In genomic region chr7:17025896-17026622, GRCm38 (mm10) we compare ENCODE assay signal across 8 mouse cellular contexts. TPM values are rescaled to one million over a fixed set of nuclear protein-coding genes. Genes with fewer than 3 reads are reported as not detected.
DNase-seq lines count a peak whose midpoint lies in the region; ATAC-seq and TF ChIP-seq lines count a peak whose summit lies in the region.

No protein-coding gene starts in this region.

- H3K4me2 ChIP-seq in heart, postnatal 0 days (ENCODE audit: low read depth, low read length), result peak overlapping the region; percentile 68
- H3K4me2 ChIP-seq in hindbrain, embryonic 13.5 days, result peak overlapping the region; percentile 83
- H3K4me2 ChIP-seq in midbrain, embryonic 13.5 days (replicated peaks), result peak overlapping the region; percentile 82

- ATAC-seq in heart, postnatal 0 days (ENCODE audit: insufficient read depth, low read depth), result no peak
- ATAC-seq in hindbrain, embryonic 13.5 days (ENCODE audit: low FRiP score), result no peak
- no peak for ATAC-seq in midbrain, embryonic 13.5 days
- no peak for ATAC-seq in granulocyte monocyte progenitor cell, adult 5-6 weeks (replicated peaks; ENCODE audit: poor library complexity, severe bottlenecking)

- peak overlapping the region; percentile 75; the same call in 1 of the 2 replicates for H3K27ac ChIP-seq in heart, postnatal 0 days (ENCODE audit: low read depth)
- H3K27ac ChIP-seq in brown adipose tissue, adult 24 weeks (replicated peaks; ENCODE audit: low read depth, low read length), result peak overlapping the region; percentile 57
- H3K27ac ChIP-seq in hindbrain, embryonic 13.5 days, result no peak overlapping the region
- H3K27ac ChIP-seq in midbrain, embryonic 13.5 days, result no peak overlapping the region

- no peaks in the 10 kb centered on the region for H3K9me3 ChIP-seq in heart, postnatal 0 days (replicated peaks; ENCODE audit: control insufficient read depth, low read length)
- H3K9me3 ChIP-seq in hindbrain, embryonic 13.5 days, result no peaks in the 10 kb centered on the region
- no peaks in the 10 kb centered on the region for H3K9me3 ChIP-seq in midbrain, embryonic 13.5 days

- DNase-seq in heart, postnatal 0 days (ENCODE audit: low spot score), result no peak
- DNase-seq in heart, postnatal 14 days, result no peak
- DNase-seq in adrenal gland, adult 8-10 months, result no peak
- no peak for DNase-seq in layer of hippocampus, postnatal 25 days (ENCODE audit: extremely low spot score in 1 of 2, low spot score in 1 of 2)

- H3K4me3 ChIP-seq in heart, postnatal 0 days (ENCODE audit: low read depth, low read length), result peak overlapping the region; percentile 96
- peak overlapping the region; percentile 95 for H3K4me3 ChIP-seq in brown adipose tissue, adult 24 weeks (ENCODE audit: insufficient read depth, low read depth, low read length)
- peak overlapping the region; percentile 84 for H3K4me3 ChIP-seq in hindbrain, embryonic 13.5 days
- peak overlapping the region; percentile 87 for H3K4me3 ChIP-seq in midbrain, embryonic 13.5 days (replicated peaks)

- no peaks in the 10 kb centered on the region for H3K27me3 ChIP-seq in heart, postnatal 0 days (ENCODE audit: control insufficient read depth, insufficient read depth, low read length)
- 0 out of 2 replicates have a peak, but pooled peaks cover 5% of the 10 kb centered on the region for H3K27me3 ChIP-seq in hindbrain, embryonic 13.5 days
- no peaks in the 10 kb centered on the region for H3K27me3 ChIP-seq in midbrain, embryonic 13.5 days

- no peak for TF ChIP-seq CTCF in heart, postnatal 0 days (IDR thresholded peaks at IDR 0.05; ENCODE audit: low read depth)

- intact Hi-C loops in heart, postnatal 14 days (cut with DNase I), result loop anchor here (2.0 to 5.0 kb wide), 2 partner anchors 23 to 36 kb away; partner anchors contain the start of gene Hif3a

- peak overlapping the region; percentile 17; the same call in 1 of the 2 replicates for H3K9ac ChIP-seq in heart, postnatal 0 days (replicated peaks; ENCODE audit: low read depth, low read length)
- peak overlapping the region; percentile 88; the same call in 1 of the 2 replicates for H3K9ac ChIP-seq in hindbrain, embryonic 13.5 days
- H3K9ac ChIP-seq in midbrain, embryonic 13.5 days (replicated peaks), result peak overlapping the region; percentile 79

- WGBS in heart, postnatal 0 days, result 40% methylated on average over 9 of the region's 9 CpGs
- WGBS in hindbrain, embryonic 13.5 days, result 83% methylated on average over 9 of the region's 9 CpGs
- WGBS in midbrain, embryonic 13.5 days, result 84% methylated on average over 9 of the region's 9 CpGs

- peaks cover 51% of the 10 kb centered on the region for H3K4me1 ChIP-seq in heart, postnatal 0 days (ENCODE audit: control insufficient read depth, insufficient read depth)
- peaks cover 35% of the 10 kb centered on the region for H3K4me1 ChIP-seq in brown adipose tissue, adult 24 weeks (ENCODE audit: control insufficient read depth, insufficient read depth, insufficient read length, low read length)
- H3K4me1 ChIP-seq in hindbrain, embryonic 13.5 days (replicated peaks), result peaks cover 36% of the 10 kb centered on the region
- H3K4me1 ChIP-seq in midbrain, embryonic 13.5 days (replicated peaks), result peaks cover 33% of the 10 kb centered on the region

- peaks cover 20% of the 10 kb centered on the region for H3K36me3 ChIP-seq in heart, postnatal 0 days (replicated peaks; ENCODE audit: control insufficient read depth, insufficient read depth, low read length)
- peaks cover 40% of the 10 kb centered on the region for H3K36me3 ChIP-seq in hindbrain, embryonic 13.5 days
- peaks cover 39% of the 10 kb centered on the region for H3K36me3 ChIP-seq in midbrain, embryonic 13.5 days

- TF ChIP-seq EP300 in heart, postnatal 0 days (IDR thresholded peaks at IDR 0.05; ENCODE audit: low read depth), result no peak

RNA-seq across cellular contexts. Expression of gene Ppp5c, which starts 1.7 kb away (rescaled TPM):
- total RNA-seq in heart, postnatal 0 days (2014; rRNA removed; ENCODE audit: low replicate concordance), result 55.0 and 68.0 TPM in 2 replicates
- polyA plus RNA-seq in heart, postnatal 0 days (2015; fragmentation: Nextera tagmentation; extraction: Ambion mirVana), result 88.5 and 93.6 TPM in 2 replicates
- 100 to 1,000 TPM; 101 to 108 TPM for total RNA-seq in heart, postnatal 14 days (2021)
- polyA plus RNA-seq in brown adipose tissue, adult 24 weeks (2012; ENCODE audit: insufficient read depth, insufficient read length, missing spikeins), result 36.7 and 41.0 TPM in 2 replicates
- 109 and 115 TPM in 2 replicates for polyA plus RNA-seq in hindbrain, embryonic 13.5 days (2015; fragmentation: Nextera tagmentation; extraction: Ambion mirVana)
- polyA plus RNA-seq in midbrain, embryonic 13.5 days (2015; fragmentation: Nextera tagmentation; extraction: Ambion mirVana), result 108 and 110 TPM in 2 replicates
- 10 to 100 TPM; 74.7 to 96.9 (median 91.3) TPM for total RNA-seq in adrenal gland, adult 8-10 months (2022)
- 96.2 and 123 TPM in 2 replicates for total RNA-seq in granulocyte monocyte progenitor cell, adult 5-6 weeks (2014; fragmentation: Nextera tagmentation)
- total RNA-seq in granulocyte monocyte progenitor cell, adult 5-6 weeks (2017), result 81.0 and 89.8 TPM in 2 replicates
- total RNA-seq in layer of hippocampus, postnatal 25 days (2021), result 100 to 1,000 TPM; 150 to 153 TPM

RNA-seq across cellular contexts. Expression of gene Ccdc8, which starts 33.6 kb away (rescaled TPM):
- 30.8 and 31.2 TPM in 2 replicates for total RNA-seq in heart, postnatal 0 days (2014; rRNA removed; ENCODE audit: low replicate concordance)
- polyA plus RNA-seq in heart, postnatal 0 days (2015; fragmentation: Nextera tagmentation; extraction: Ambion mirVana), result 10.0 and 11.7 TPM in 2 replicates
- total RNA-seq in heart, postnatal 14 days (2021), result 10 to 100 TPM in 1 of 2 experiments, 1 to 10 TPM in 1; 9.8 to 10.3 TPM
- 0.28 and 0.54 TPM in 2 replicates for polyA plus RNA-seq in brown adipose tissue, adult 24 weeks (2012; ENCODE audit: insufficient read depth, insufficient read length, missing spikeins)
- 5.5 and 5.9 TPM in 2 replicates for polyA plus RNA-seq in hindbrain, embryonic 13.5 days (2015; fragmentation: Nextera tagmentation; extraction: Ambion mirVana)
- 5.6 and 5.9 TPM in 2 replicates for polyA plus RNA-seq in midbrain, embryonic 13.5 days (2015; fragmentation: Nextera tagmentation; extraction: Ambion mirVana)
- 10 to 100 TPM; 22.0 to 47.8 (median 30.0) TPM for total RNA-seq in adrenal gland, adult 8-10 months (2022)
- 4.6 and 4.9 TPM in 2 replicates for total RNA-seq in granulocyte monocyte progenitor cell, adult 5-6 weeks (2014; fragmentation: Nextera tagmentation)
- total RNA-seq in granulocyte monocyte progenitor cell, adult 5-6 weeks (2017), result 4.8 and 6.5 TPM in 2 replicates
- total RNA-seq in layer of hippocampus, postnatal 25 days (2021), result 1 to 10 TPM; 2.2 to 2.5 TPM

RNA-seq across cellular contexts. Expression of gene Hif3a, which starts 36.2 kb away (rescaled TPM):
- total RNA-seq in heart, postnatal 0 days (2014; rRNA removed; ENCODE audit: low replicate concordance), result 29.7 and 35.5 TPM in 2 replicates
- polyA plus RNA-seq in heart, postnatal 0 days (2015; fragmentation: Nextera tagmentation; extraction: Ambion mirVana), result 4.2 and 6.2 TPM in 2 replicates
- total RNA-seq in heart, postnatal 14 days (2021), result 1 to 10 TPM; 4.9 to 5.4 TPM
- 0.25 TPM in 1 of 2 replicates, not detected in the other for polyA plus RNA-seq in brown adipose tissue, adult 24 weeks (2012; ENCODE audit: insufficient read depth, insufficient read length, missing spikeins)
- polyA plus RNA-seq in hindbrain, embryonic 13.5 days (2015; fragmentation: Nextera tagmentation; extraction: Ambion mirVana), result 2.8 and 2.9 TPM in 2 replicates
- polyA plus RNA-seq in midbrain, embryonic 13.5 days (2015; fragmentation: Nextera tagmentation; extraction: Ambion mirVana), result 2.0 and 2.4 TPM in 2 replicates
- 1 to 10 TPM; 2.1 to 5.4 (median 3.7) TPM for total RNA-seq in adrenal gland, adult 8-10 months (2022)
- total RNA-seq in granulocyte monocyte progenitor cell, adult 5-6 weeks (2014; fragmentation: Nextera tagmentation), result 0.04 and 1.1 TPM in 2 replicates
- total RNA-seq in granulocyte monocyte progenitor cell, adult 5-6 weeks (2017), result 0.05 and 0.47 TPM in 2 replicates
- 1 to 10 TPM; 4.1 to 9.1 TPM for total RNA-seq in layer of hippocampus, postnatal 25 days (2021)

RNA-seq across cellular contexts. Expression of gene Gm42372, which starts 43.2 kb away (rescaled TPM):
- not detected in 2 replicates for total RNA-seq in heart, postnatal 0 days (2014; rRNA removed; ENCODE audit: low replicate concordance)
- polyA plus RNA-seq in heart, postnatal 0 days (2015; fragmentation: Nextera tagmentation; extraction: Ambion mirVana), result not detected in 2 replicates
- under 1 TPM; 0.07 TPM for total RNA-seq in heart, postnatal 14 days (2021)
- polyA plus RNA-seq in brown adipose tissue, adult 24 weeks (2012; ENCODE audit: insufficient read depth, insufficient read length, missing spikeins), result not detected in 2 replicates
- polyA plus RNA-seq in hindbrain, embryonic 13.5 days (2015; fragmentation: Nextera tagmentation; extraction: Ambion mirVana), result 3.7 and 4.4 TPM in 2 replicates
- 3.4 and 4.3 TPM in 2 replicates for polyA plus RNA-seq in midbrain, embryonic 13.5 days (2015; fragmentation: Nextera tagmentation; extraction: Ambion mirVana)
- total RNA-seq in adrenal gland, adult 8-10 months (2022), result 1 to 10 TPM; 2.3 to 3.1 (median 2.7) TPM
- 0.09 TPM in 1 of 2 replicates, not detected in the other for total RNA-seq in granulocyte monocyte progenitor cell, adult 5-6 weeks (2014; fragmentation: Nextera tagmentation)
- 0.04 TPM in 1 of 2 replicates, not detected in the other for total RNA-seq in granulocyte monocyte progenitor cell, adult 5-6 weeks (2017)
- total RNA-seq in layer of hippocampus, postnatal 25 days (2021), result 10 to 100 TPM; 52.6 to 53.6 TPM

RNA-seq across cellular contexts. Expression of gene Psg16, which starts 47.8 kb away (rescaled TPM):
- 0.08 TPM in 1 of 2 replicates, not detected in the other for total RNA-seq in heart, postnatal 0 days (2014; rRNA removed; ENCODE audit: low replicate concordance)
- polyA plus RNA-seq in heart, postnatal 0 days (2015; fragmentation: Nextera tagmentation; extraction: Ambion mirVana), result 0.07 and 0.12 TPM in 2 replicates
- total RNA-seq in heart, postnatal 14 days (2021), result under 1 TPM; 0.05 TPM
- not detected in 2 replicates for polyA plus RNA-seq in brown adipose tissue, adult 24 weeks (2012; ENCODE audit: insufficient read depth, insufficient read length, missing spikeins)
- polyA plus RNA-seq in hindbrain, embryonic 13.5 days (2015; fragmentation: Nextera tagmentation; extraction: Ambion mirVana), result 1.5 and 1.6 TPM in 2 replicates
- polyA plus RNA-seq in midbrain, embryonic 13.5 days (2015; fragmentation: Nextera tagmentation; extraction: Ambion mirVana), result 1.2 and 1.5 TPM in 2 replicates
- total RNA-seq in adrenal gland, adult 8-10 months (2022), result under 1 TPM; 0.10 to 0.51 (median 0.43) TPM
- total RNA-seq in granulocyte monocyte progenitor cell, adult 5-6 weeks (2014; fragmentation: Nextera tagmentation), result 0.15 and 0.49 TPM in 2 replicates
- total RNA-seq in granulocyte monocyte progenitor cell, adult 5-6 weeks (2017), result 0.22 and 0.41 TPM in 2 replicates
- total RNA-seq in layer of hippocampus, postnatal 25 days (2021), result 1 to 10 TPM; 3.4 to 3.7 TPM

Comparison
In these comparisons a context has a peak if more than half of its experiments do, and no peak if none do; other contexts are left out.
1. H3K27ac ChIP-seq: peak in heart, postnatal 0 days (single experiment) and brown adipose tissue, adult 24 weeks (single experiment); none in hindbrain, embryonic 13.5 days (single experiment) and midbrain, embryonic 13.5 days (single experiment).
2. H3K9ac ChIP-seq: peak in every context shown above with its lines; median percentile 88 in hindbrain, embryonic 13.5 days; 79 in midbrain, embryonic 13.5 days; 17 in heart, postnatal 0 days.
3. Peak in every context shown above with its lines, with median percentiles within 50 percentile points of each other: H3K4me2 ChIP-seq and H3K4me3 ChIP-seq.